Mouse (Mus musculus) ZHBTc4 (cell line): ENCODE measurements around the gene Mrpl33.

ENCODE experiments used
- DNase-seq: peaks from one replicate; pipeline ENCODE4 v3.0.0-alpha.2; 2011; ENCODE audit warnings: low read depth, low spot score

Gene Mrpl33

DNA sequence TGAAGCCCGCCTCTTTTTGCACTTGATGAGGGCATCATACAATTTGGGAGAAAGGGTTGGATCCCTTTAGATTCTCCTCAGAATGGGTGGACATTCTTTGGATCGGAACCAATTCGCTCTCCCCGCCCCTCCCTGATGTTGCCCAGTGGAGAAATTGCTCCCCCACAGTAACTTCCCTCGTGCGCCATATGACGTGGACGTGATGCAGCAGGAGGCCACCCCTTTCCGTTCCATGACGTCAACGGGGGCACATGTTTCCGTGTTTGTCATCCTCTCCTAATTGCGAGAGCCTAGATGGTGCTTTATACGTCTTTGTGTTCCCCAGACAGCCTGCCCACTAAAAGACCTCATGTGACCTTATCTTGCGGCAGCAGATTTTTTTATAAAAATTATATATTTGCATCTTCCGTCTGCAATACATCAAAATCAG is 101.6 kb downstream of the Mrpl33 start:
- DNase-seq = no peak

DNA sequence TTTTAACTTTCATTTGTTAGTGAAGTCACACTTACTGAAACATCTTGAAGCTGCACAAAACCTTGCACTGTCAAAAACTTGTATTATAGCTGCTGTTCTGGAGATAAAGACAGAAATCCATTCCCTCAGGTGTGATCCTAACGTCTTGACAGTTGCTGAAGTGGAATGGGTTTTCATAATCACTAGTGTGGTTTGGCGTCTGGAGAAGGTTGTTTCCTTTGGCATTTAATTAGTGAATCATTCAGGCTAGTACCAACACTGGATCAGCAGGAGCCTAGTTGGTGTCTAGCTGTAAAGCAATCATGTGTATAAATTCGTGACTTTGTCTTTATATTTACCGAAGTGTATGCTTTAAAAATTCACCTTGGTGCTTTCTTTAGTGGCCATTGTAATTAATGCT is 102.2 kb downstream of the Mrpl33 start:
- DNase-seq = no peak

DNA sequence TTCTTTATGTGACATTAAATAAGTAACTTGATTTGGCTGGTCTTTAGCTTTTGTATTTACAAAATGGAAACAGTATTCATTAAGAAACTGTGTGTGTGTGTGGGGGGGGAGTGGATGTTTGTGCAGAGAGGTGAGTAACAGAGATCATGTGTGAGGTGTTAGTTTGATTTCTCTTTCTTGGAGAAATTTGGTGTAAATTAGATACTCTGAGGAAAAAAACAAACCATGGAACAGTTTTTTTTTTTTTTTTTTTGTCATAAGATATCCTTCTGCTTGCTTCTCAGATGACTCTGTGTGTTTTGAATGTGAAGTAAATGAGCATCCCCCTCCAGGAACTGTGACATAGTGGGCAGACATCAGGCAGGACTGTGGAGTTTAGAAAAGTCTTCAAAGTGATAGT is 102.7 kb downstream of the Mrpl33 start:
- no peak for DNase-seq

DNA sequence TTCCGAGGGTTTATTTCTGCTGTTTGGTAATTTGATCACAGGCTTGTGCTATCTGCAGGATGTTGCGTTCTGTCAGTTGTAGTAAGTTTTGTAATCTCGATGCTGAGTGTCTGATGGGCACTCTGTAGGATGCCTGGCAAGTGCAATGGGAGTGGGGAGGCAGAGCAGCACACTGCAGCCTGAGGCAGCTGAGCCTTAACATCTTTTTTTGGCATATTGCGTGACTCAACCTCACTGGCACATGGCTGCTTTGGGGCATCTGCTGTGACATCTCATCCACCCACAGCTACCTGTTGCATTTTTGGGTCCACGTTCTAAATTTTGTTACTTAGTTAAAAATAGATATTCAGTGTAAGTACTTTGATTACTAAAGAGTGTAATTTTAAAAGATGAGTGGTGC is 108.2 kb downstream of the Mrpl33 start:
- no peak for DNase-seq

DNA sequence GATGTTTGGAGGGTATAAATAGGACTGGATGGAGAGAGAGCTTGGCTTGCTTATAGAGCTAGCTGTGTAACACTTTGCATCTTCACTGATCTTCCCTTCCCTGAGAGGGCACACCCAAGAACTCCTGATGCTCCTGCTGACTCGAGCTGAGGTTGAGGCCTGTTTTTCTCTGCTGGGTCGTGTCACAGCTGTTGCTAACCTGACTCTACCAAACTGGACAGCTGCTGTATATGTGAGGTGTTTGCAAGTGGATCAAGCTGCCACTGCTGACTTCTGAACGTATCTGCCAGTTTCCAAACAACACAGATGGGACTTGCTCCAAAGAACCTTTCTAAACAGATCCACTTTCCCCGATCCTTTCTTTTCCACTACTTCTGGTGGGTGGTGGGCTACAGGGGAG is 110.1 kb downstream of the Mrpl33 start:
- no peak for DNase-seq

DNA sequence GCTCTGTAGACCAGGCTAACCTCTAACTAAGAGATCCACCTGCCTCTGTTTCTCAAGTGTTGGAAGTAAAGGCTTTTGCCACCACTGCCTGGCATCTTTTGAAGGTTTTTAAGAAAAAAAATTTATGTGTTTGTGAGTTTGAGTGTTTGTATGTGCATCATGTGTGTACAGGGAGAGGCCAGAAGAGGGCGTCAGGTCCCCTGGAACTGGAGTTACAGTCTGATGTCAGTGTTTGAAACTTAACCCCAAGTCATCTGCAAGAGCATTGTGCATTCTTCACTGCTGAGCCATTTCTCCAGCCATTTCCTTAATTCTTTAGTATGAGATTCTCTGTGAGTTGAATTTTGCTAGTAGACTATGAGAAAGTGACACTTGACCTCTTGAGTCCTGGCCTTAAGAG is 112.7 kb downstream of the Mrpl33 start:
- DNase-seq = peak; percentile 51

DNA sequence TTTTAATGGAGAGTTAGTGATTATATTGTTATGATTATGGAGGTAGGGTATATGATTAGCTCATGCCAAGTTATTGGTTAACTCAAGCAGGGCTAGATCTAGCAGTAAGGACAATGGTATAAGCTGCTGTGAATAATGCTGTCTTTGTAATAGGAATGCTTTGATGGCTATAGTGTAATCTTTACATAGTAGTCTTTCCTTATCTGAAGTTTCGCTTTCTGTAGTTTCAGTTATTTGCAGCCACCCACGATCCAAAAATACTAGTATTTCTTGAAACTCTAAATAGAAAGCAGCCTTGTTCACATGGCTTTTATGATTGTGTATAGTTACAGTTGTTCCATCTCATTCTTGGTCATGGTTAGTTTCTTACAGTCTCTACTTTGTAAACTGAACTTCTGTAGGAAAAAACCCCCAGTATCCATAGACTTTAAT is 116.6 kb downstream of the Mrpl33 start:
- DNase-seq = no peak

DNA sequence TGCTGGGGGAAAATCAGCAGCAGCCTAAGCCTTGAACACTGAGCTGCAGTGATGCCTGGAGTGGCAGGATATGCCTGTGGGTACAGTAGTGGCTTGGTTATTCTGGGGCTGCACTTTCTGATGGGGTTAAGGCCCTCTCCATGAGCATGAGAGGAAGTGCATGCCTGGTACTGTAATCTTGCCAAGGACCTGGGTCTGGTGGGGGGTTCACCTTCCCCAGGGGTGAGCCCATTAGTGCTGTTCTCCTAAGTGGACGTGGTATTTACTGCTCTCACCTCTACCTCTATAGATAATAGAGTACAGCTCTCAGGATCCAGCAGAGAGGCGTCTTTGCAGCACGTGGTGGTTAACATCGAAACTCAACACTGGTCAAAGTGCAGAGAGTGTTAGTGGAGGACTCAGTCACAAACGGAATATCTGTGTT is 117.1 kb downstream of the Mrpl33 start:
- no peak for DNase-seq
